Mouse (Mus musculus): ENCODE data around the gene Tef. TPM values are rescaled to one million over a fixed set of nuclear protein-coding genes. Genes with fewer than 3 reads are reported as not detected.

The Tef gene
- polyA plus RNA-seq, 1 experiment from 2014 or later: 38.6 TPM

DNA sequence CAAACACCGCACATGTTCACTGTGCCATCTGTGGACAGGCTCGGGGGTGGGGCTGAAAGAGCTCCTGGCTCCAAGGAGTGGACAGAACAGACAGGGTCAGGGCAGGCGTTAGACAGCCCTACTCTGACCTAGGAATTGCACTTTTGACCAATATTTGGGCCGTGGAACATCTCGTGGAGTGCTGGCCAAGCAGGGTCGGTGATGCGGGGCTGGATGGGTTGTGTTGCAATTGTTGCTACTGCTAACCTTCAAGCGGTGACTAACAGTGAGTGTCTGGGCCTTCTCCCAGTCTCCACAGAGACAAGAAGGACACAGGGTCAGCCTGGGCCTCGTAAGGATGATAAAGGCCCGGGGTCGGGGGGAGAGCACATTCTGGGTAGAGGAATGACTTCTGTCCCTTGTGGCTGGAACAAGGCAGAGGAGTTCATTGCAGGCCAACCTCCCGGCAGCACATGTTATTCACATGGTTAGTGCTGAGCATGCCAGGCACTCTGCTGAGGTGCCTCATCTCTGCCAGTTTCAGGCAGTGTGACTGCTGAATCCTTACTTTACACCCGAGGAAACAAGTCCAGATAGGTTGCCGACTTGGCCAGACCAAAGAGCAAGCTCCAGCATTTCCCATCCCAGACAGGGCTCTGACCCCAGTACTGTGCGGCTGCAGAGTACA lies 27.6 kb upstream of the Tef start:
- H3K9ac ChIP-seq (replicated peaks; ENCODE audit: low read depth): no peak overlapping the region
- no peaks in the 10 kb centered on the region for H3K4me1 ChIP-seq (ENCODE audit: insufficient read depth, low read depth, low read length)
- no peak overlapping the region for H3K4me2 ChIP-seq (replicated peaks; ENCODE audit: low read depth, low read length)
- no peak for TF ChIP-seq EP300 (IDR thresholded peaks at IDR 0.05)
- no peak for TF ChIP-seq CTCF (IDR thresholded peaks at IDR 0.05)
- peaks cover 49% of the 10 kb centered on the region for H3K36me3 ChIP-seq (ENCODE audit: insufficient read depth, low read length)
- H3K4me3 ChIP-seq (ENCODE audit: low read depth, low read length): no peak overlapping the region
- WGBS: 90% methylated on average over 15 of the region's 15 CpGs
- no peak for ATAC-seq
- no peak for DNase-seq (ENCODE audit: low spot score)
- no peaks in the 10 kb centered on the region for H3K9me3 ChIP-seq (ENCODE audit: low read length)
- H3K27ac ChIP-seq (ENCODE audit: low read length): no peak overlapping the region
- no peaks in the 10 kb centered on the region for H3K27me3 ChIP-seq (replicated peaks; ENCODE audit: insufficient read depth, low read length)

- H3K4me3 ChIP-seq (ENCODE audit: low read depth, low read length): no peak overlapping the region
- H3K9ac ChIP-seq (replicated peaks; ENCODE audit: low read depth): no peak overlapping the region
- no peak overlapping the region for H3K27ac ChIP-seq (ENCODE audit: low read length)
- ATAC-seq: no peak
- H3K27me3 ChIP-seq (replicated peaks; ENCODE audit: insufficient read depth, low read length): no peaks in the 10 kb centered on the region
- 83% methylated on average over 11 of the region's 11 CpGs for WGBS
- TF ChIP-seq EP300 (IDR thresholded peaks at IDR 0.05): no peak
- TF ChIP-seq CTCF (IDR thresholded peaks at IDR 0.05): no peak
- H3K4me2 ChIP-seq (replicated peaks; ENCODE audit: low read depth, low read length): no peak overlapping the region
- H3K36me3 ChIP-seq (ENCODE audit: insufficient read depth, low read length): peaks cover 48% of the 10 kb centered on the region
- no peaks in the 10 kb centered on the region for H3K4me1 ChIP-seq (ENCODE audit: insufficient read depth, low read depth, low read length)
- no peak for DNase-seq (ENCODE audit: low spot score)
- no peaks in the 10 kb centered on the region for H3K9me3 ChIP-seq (ENCODE audit: low read length)
Observed at GRCm38 (mm10) chr15:81776631-81777422, 25.4 kb upstream of the Tef start.

GRCm38 (mm10) chr15:81781816-81782215 lies 20.4 kb upstream of the Tef start:
- H3K9ac ChIP-seq (replicated peaks; ENCODE audit: low read depth): no peak overlapping the region
- no peaks in the 10 kb centered on the region for H3K4me1 ChIP-seq (ENCODE audit: insufficient read depth, low read depth, low read length)
- no peak for TF ChIP-seq CTCF (IDR thresholded peaks at IDR 0.05)
- TF ChIP-seq EP300 (IDR thresholded peaks at IDR 0.05): no peak
- peaks cover 57% of the 10 kb centered on the region for H3K36me3 ChIP-seq (ENCODE audit: insufficient read depth, low read length)
- no peaks in the 10 kb centered on the region for H3K27me3 ChIP-seq (replicated peaks; ENCODE audit: insufficient read depth, low read length)
- WGBS: 86% methylated on average over 7 of the region's 7 CpGs
- no peak overlapping the region for H3K27ac ChIP-seq (ENCODE audit: low read length)
- ATAC-seq: no peak
- H3K4me2 ChIP-seq (replicated peaks; ENCODE audit: low read depth, low read length): no peak overlapping the region
- H3K4me3 ChIP-seq (ENCODE audit: low read depth, low read length): no peak overlapping the region
- no peak for DNase-seq (ENCODE audit: low spot score)
- no peaks in the 10 kb centered on the region for H3K9me3 ChIP-seq (ENCODE audit: low read length)

- H3K27me3 ChIP-seq (replicated peaks; ENCODE audit: insufficient read depth, low read length): no peaks in the 10 kb centered on the region
- H3K4me1 ChIP-seq (ENCODE audit: insufficient read depth, low read depth, low read length): no peaks in the 10 kb centered on the region
- peak; percentile 22 for DNase-seq (ENCODE audit: low spot score)
- TF ChIP-seq CTCF (IDR thresholded peaks at IDR 0.05): peak; percentile 60
- TF ChIP-seq EP300 (IDR thresholded peaks at IDR 0.05): no peak
- no peak overlapping the region for H3K4me3 ChIP-seq (ENCODE audit: low read depth, low read length)
- WGBS: 69% methylated on average over 5 of the region's 5 CpGs
- no peak overlapping the region for H3K27ac ChIP-seq (ENCODE audit: low read length)
- peaks cover 32% of the 10 kb centered on the region; the same call in 1 of the 2 replicates for H3K36me3 ChIP-seq (ENCODE audit: insufficient read depth, low read length)
- no peak overlapping the region for H3K4me2 ChIP-seq (replicated peaks; ENCODE audit: low read depth, low read length)
- ATAC-seq: no peak; the same call in 1 of the 2 replicates
- H3K9me3 ChIP-seq (ENCODE audit: low read length): no peaks in the 10 kb centered on the region
- no peak overlapping the region for H3K9ac ChIP-seq (replicated peaks; ENCODE audit: low read depth)
Observed at GRCm38 (mm10) chr15:81784762-81785161, 17.5 kb upstream of the Tef start.

- Histone ChIP-seq H3K27me3 (replicated peaks; ENCODE audit: insufficient read depth, low read length) (no peaks in the 10 kb centered on the region), H3K4me3 (ENCODE audit: low read depth, low read length) (no peak overlapping the region), H3K4me1 (ENCODE audit: insufficient read depth, low read depth, low read length) (no peaks in the 10 kb centered on the region), H3K36me3 (ENCODE audit: insufficient read depth, low read length) (peaks cover 27% of the 10 kb centered on the region; the same call in 1 of the 2 replicates), H3K9me3 (ENCODE audit: low read length) (no peaks in the 10 kb centered on the region), H3K27ac (ENCODE audit: low read length) (no peak overlapping the region), H3K4me2 (replicated peaks; ENCODE audit: low read depth, low read length) (no peak overlapping the region), H3K9ac (replicated peaks; ENCODE audit: low read depth) (no peak overlapping the region)
- TF ChIP-seq EP300 (IDR thresholded peaks at IDR 0.05) (no peak), CTCF (IDR thresholded peaks at IDR 0.05) (no peak)
- whole genome bisulfite sequencing: 95% methylated on average over 8 of the region's 8 CpGs
- ATAC-seq (no peak), DNase-seq (ENCODE audit: low spot score) (no peak)
Observed at GRCm38 (mm10) chr15:81785701-81786100, 16.5 kb upstream of the Tef start.

DNA sequence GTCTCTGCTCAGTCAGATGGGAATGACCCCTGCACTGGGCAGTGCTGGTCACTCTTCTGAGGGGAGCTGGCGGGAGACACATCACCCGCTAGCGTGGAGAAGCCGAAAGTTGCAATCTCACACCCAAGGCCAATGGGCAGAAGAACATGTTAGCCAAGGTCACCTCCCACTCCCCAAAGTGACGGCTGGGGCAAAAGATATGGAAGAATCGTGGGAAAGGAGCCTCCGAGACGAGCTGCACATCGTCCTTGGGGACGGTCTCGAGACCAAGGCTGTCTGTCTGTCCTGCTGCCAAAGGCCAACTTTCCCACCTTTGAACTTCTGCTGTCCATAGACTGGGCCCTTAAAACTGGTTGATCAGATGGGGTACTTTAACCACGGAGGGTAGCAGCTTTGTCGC lies 14.7 kb upstream of the Tef start:
- WGBS: 92% methylated on average over 13 of the region's 13 CpGs
- Histone ChIP-seq H3K4me2 (replicated peaks; ENCODE audit: low read depth, low read length) (no peak overlapping the region), H3K9me3 (ENCODE audit: low read length) (no peaks in the 10 kb centered on the region), H3K4me1 (ENCODE audit: insufficient read depth, low read depth, low read length) (no peaks in the 10 kb centered on the region), H3K36me3 (ENCODE audit: insufficient read depth, low read length) (peaks cover 32% of the 10 kb centered on the region), H3K27me3 (replicated peaks; ENCODE audit: insufficient read depth, low read length) (no peaks in the 10 kb centered on the region), H3K27ac (ENCODE audit: low read length) (no peak overlapping the region), H3K9ac (replicated peaks; ENCODE audit: low read depth) (no peak overlapping the region), H3K4me3 (ENCODE audit: low read depth, low read length) (no peak overlapping the region)
- no peak for DNase-seq (ENCODE audit: low spot score)
- no peak for ATAC-seq
- TF ChIP-seq CTCF (IDR thresholded peaks at IDR 0.05): no peak
- no peak for TF ChIP-seq EP300 (IDR thresholded peaks at IDR 0.05)

All from lung, postnatal 0 days (tissue).